Mouse (Mus musculus): Measurements from ENCODE around the gene Otulinl. TPM values are rescaled to one million over a fixed set of nuclear protein-coding genes. Genes with fewer than 3 reads are reported as not detected.

Gene Otulinl
- total RNA-seq, 2 experiments from 2014 or later = 27.6 to 31.8 TPM

GRCm38 (mm10) chr15:27662699-27663098 is 18.7 kb downstream of the Otulinl start:
- no peak for DNase-seq (ENCODE audit: low spot score in 2 of 2)
- TF ChIP-seq CTCF (conservative IDR thresholded peaks at IDR 0.05) = no peak
- Histone ChIP-seq H3K27ac (no peak overlapping the region), H3K4me3 (no peak overlapping the region)

GRCm38 (mm10) chr15:27661696-27662095 is 19.7 kb downstream of the Otulinl start:
- TF ChIP-seq CTCF (conservative IDR thresholded peaks at IDR 0.05) = no peak
- no peak for DNase-seq (ENCODE audit: low spot score in 2 of 2)
- Histone ChIP-seq H3K4me3 (no peak overlapping the region), H3K27ac (no peak overlapping the region)

GRCm38 (mm10) chr15:27659592-27660244 is 21.7 kb downstream of the Otulinl start:
- Histone ChIP-seq H3K27ac (no peak overlapping the region), H3K4me3 (no peak overlapping the region)
- TF ChIP-seq CTCF (conservative IDR thresholded peaks at IDR 0.05) = peak; percentile 96
- DNase-seq (ENCODE audit: low spot score in 2 of 2) = peak; percentile 87 to 95

GRCm38 (mm10) chr15:27659143-27659542 is 22.2 kb downstream of the Otulinl start:
- no peak overlapping the region for H3K4me3 ChIP-seq
- no peak overlapping the region for H3K27ac ChIP-seq
- no peak for DNase-seq (ENCODE audit: low spot score in 2 of 2)
- no peak for TF ChIP-seq CTCF (conservative IDR thresholded peaks at IDR 0.05)

GRCm38 (mm10) chr15:27658356-27658755 is 23.0 kb downstream of the Otulinl start:
- DNase-seq (ENCODE audit: low spot score in 2 of 2) = no peak
- TF ChIP-seq CTCF (conservative IDR thresholded peaks at IDR 0.05) = no peak
- H3K4me3 ChIP-seq = no peak overlapping the region
- H3K27ac ChIP-seq = no peak overlapping the region

- no peak for TF ChIP-seq CTCF (conservative IDR thresholded peaks at IDR 0.05)
- H3K27ac ChIP-seq = no peak overlapping the region
- DNase-seq (ENCODE audit: low spot score in 2 of 2) = no peak
- H3K4me3 ChIP-seq = no peak overlapping the region
These were observed 23.5 kb downstream of the Otulinl start for GRCm38 (mm10) chr15:27657866-27658265.

- H3K4me3 ChIP-seq = no peak overlapping the region
- no peak for DNase-seq (ENCODE audit: low spot score in 2 of 2)
- TF ChIP-seq CTCF (conservative IDR thresholded peaks at IDR 0.05) = no peak
- H3K27ac ChIP-seq = no peak overlapping the region
These were observed 24.8 kb downstream of the Otulinl start for GRCm38 (mm10) chr15:27656626-27657025.

GRCm38 (mm10) chr15:27655015-27655414 is 26.4 kb downstream of the Otulinl start:
- TF ChIP-seq CTCF (conservative IDR thresholded peaks at IDR 0.05) = no peak
- Histone ChIP-seq H3K27ac (no peak overlapping the region), H3K4me3 (no peak overlapping the region)
- DNase-seq (ENCODE audit: low spot score in 2 of 2) = no peak

GRCm38 (mm10) chr15:27647686-27648085 is 33.7 kb downstream of the Otulinl start:
- TF ChIP-seq CTCF (conservative IDR thresholded peaks at IDR 0.05) = peak; percentile 84
- H3K4me3 ChIP-seq = no peak overlapping the region
- no peak overlapping the region for H3K27ac ChIP-seq
- no peak for DNase-seq (ENCODE audit: low spot score in 2 of 2)

GRCm38 (mm10) chr15:27646665-27647064 is 34.7 kb downstream of the Otulinl start:
- no peak for DNase-seq (ENCODE audit: low spot score in 2 of 2)
- Histone ChIP-seq H3K4me3 (no peak overlapping the region), H3K27ac (no peak overlapping the region)
- TF ChIP-seq CTCF (conservative IDR thresholded peaks at IDR 0.05) = no peak

- no peak for TF ChIP-seq CTCF (conservative IDR thresholded peaks at IDR 0.05)
- no peak for DNase-seq (ENCODE audit: low spot score in 2 of 2)
- Histone ChIP-seq H3K27ac (no peak overlapping the region), H3K4me3 (no peak overlapping the region)
These were observed 36.1 kb downstream of the Otulinl start for GRCm38 (mm10) chr15:27645250-27645649.

GRCm38 (mm10) chr15:27642895-27643294 is 38.5 kb downstream of the Otulinl start:
- TF ChIP-seq CTCF (conservative IDR thresholded peaks at IDR 0.05) = peak; percentile 83
- no peak overlapping the region for H3K4me3 ChIP-seq
- DNase-seq (ENCODE audit: low spot score in 2 of 2) = peak in 1 of 2 experiments; percentile 44
- no peak overlapping the region for H3K27ac ChIP-seq

GRCm38 (mm10) chr15:27641171-27641570 is 40.2 kb downstream of the Otulinl start:
- no peak overlapping the region for H3K4me3 ChIP-seq
- H3K27ac ChIP-seq = no peak overlapping the region
- no peak for TF ChIP-seq CTCF (conservative IDR thresholded peaks at IDR 0.05)
- DNase-seq (ENCODE audit: low spot score in 2 of 2) = no peak
